Mouse (Mus musculus) E14TG2a.4 (cell line): ENCODE results near the gene Cyb5r2.

Experiments
- H3K27me3 ChIP-seq: 2 replicates; pipeline ENCODE4 v1.6.1; 2014; ENCODE audit warnings: low read length, control low read depth; ENCODE audit not compliant: insufficient read depth
- H3K36me3 ChIP-seq: 2 replicates; pipeline ENCODE4 v1.6.1; 2014; ENCODE audit warnings: low read length, control low read depth; ENCODE audit not compliant: insufficient read depth
- H3K4me1 ChIP-seq: replicated peaks from 2 replicates; pipeline ENCODE4 v1.6.1; 2014; ENCODE audit warnings: low read depth, low read length, control low read depth
- H3K4me3 ChIP-seq: replicated peaks from 2 replicates; pipeline ENCODE4 v1.5.1; 2014; ENCODE audit warnings: mild to moderate bottlenecking, low read length
- H3K9me3 ChIP-seq: 2 replicates; pipeline ENCODE4 v1.6.1; 2014; ENCODE audit warnings: low read length, control low read depth
- CTCF ChIP-seq: conservative IDR thresholded peaks from 2 replicates; pipeline ENCODE4 v1.5.1; 2014; ENCODE audit warnings: low read length
- NANOG ChIP-seq: IDR thresholded peaks from 2 replicates; pipeline ENCODE4 v1.6.1; 2014; ENCODE audit warnings: borderline replicate concordance, low read length, mixed read lengths
- POU5F1 ChIP-seq: IDR thresholded peaks from 2 replicates; pipeline ENCODE4 v1.6.1; 2014; ENCODE audit warnings: low read length, borderline replicate concordance

Gene Cyb5r2

GRCm38 (mm10) chr7:107756748-107757147 is 1.1 kb downstream of the Cyb5r2 start:
- Histone ChIP-seq H3K36me3 (no peaks in the 10 kb centered on the region), H3K27me3 (peaks cover 11% of the 10 kb centered on the region; the same call in 1 of the 2 replicates), H3K9me3 (no peaks in the 10 kb centered on the region), H3K4me3 (no peak overlapping the region), H3K4me1 (peaks cover 27% of the 10 kb centered on the region)
- TF ChIP-seq CTCF (no peak), NANOG (no peak), POU5F1 (no peak)

GRCm38 (mm10) chr7:107755905-107756304 is 1.9 kb downstream of the Cyb5r2 start:
- H3K9me3 ChIP-seq, result no peaks in the 10 kb centered on the region
- H3K4me3 ChIP-seq, result no peak overlapping the region
- H3K27me3 ChIP-seq, result peaks cover 11% of the 10 kb centered on the region; the same call in 1 of the 2 replicates
- peaks cover 36% of the 10 kb centered on the region for H3K4me1 ChIP-seq
- H3K36me3 ChIP-seq, result no peaks in the 10 kb centered on the region
- TF ChIP-seq NANOG (no peak), POU5F1 (no peak), CTCF (no peak)

DNA sequence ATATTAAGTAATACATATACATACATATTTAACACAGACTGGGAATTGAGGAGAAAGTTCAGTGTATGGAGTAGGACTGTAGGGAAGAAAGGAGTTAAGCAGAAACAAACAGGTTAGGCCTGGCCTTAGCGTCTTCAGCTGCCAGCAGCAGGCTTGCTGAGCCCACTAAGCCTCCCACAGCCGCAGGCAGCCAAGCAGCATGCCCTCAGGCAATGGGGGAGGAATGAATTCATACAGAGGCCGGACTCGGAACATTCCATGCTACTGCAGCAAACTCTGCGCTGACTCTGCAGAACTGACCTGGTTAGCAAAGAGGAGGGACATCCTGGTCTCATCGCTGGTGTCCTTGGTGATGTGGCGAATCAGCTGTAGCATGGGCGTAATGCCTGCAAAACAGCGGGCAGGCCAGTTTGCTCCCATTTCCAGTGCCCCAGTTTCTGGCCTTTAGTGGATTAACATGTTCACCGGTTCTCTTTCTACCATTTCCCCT is 5.8 kb downstream of the Cyb5r2 start:
- no peak for TF ChIP-seq CTCF
- TF ChIP-seq NANOG, result no peak
- no peak for TF ChIP-seq POU5F1
- H3K9me3 ChIP-seq, result no peaks in the 10 kb centered on the region
- peaks cover 11% of the 10 kb centered on the region; the same call in 1 of the 2 replicates for H3K27me3 ChIP-seq
- peaks cover 34% of the 10 kb centered on the region for H3K4me1 ChIP-seq
- H3K36me3 ChIP-seq, result no peaks in the 10 kb centered on the region
- H3K4me3 ChIP-seq, result no peak overlapping the region

GRCm38 (mm10) chr7:107749721-107750120 is 8.1 kb downstream of the Cyb5r2 start:
- Histone ChIP-seq H3K9me3 (no peaks in the 10 kb centered on the region), H3K36me3 (peaks cover 12% of the 10 kb centered on the region; the same call in 1 of the 2 replicates), H3K27me3 (no peaks in the 10 kb centered on the region), H3K4me3 (0 out of 2 replicates have a peak overlapping the region, but pooled peaks have one; percentile 5), H3K4me1 (peaks cover 34% of the 10 kb centered on the region)
- no peak for TF ChIP-seq NANOG
- TF ChIP-seq POU5F1, result no peak
- no peak for TF ChIP-seq CTCF

GRCm38 (mm10) chr7:107749270-107749669 is 8.6 kb downstream of the Cyb5r2 start:
- Histone ChIP-seq H3K27me3 (no peaks in the 10 kb centered on the region), H3K4me3 (no peak overlapping the region), H3K4me1 (peaks cover 34% of the 10 kb centered on the region), H3K9me3 (no peaks in the 10 kb centered on the region), H3K36me3 (peaks cover 16% of the 10 kb centered on the region)
- TF ChIP-seq CTCF (peak; percentile 75), POU5F1 (no peak)

- no peak overlapping the region for H3K4me3 ChIP-seq
- no peak for TF ChIP-seq NANOG
- peak; percentile 55 for TF ChIP-seq CTCF
- H3K4me1 ChIP-seq, result peaks cover 34% of the 10 kb centered on the region
- peaks cover 29% of the 10 kb centered on the region for H3K36me3 ChIP-seq
- no peaks in the 10 kb centered on the region for H3K27me3 ChIP-seq
- no peaks in the 10 kb centered on the region for H3K9me3 ChIP-seq
These were observed 9.9 kb downstream of the Cyb5r2 start for GRCm38 (mm10) chr7:107747954-107748353.

- Histone ChIP-seq H3K36me3 (peaks cover 32% of the 10 kb centered on the region), H3K9me3 (no peaks in the 10 kb centered on the region), H3K4me1 (peaks cover 32% of the 10 kb centered on the region), H3K4me3 (no peak overlapping the region), H3K27me3 (no peaks in the 10 kb centered on the region)
- TF ChIP-seq CTCF, result no peak
- TF ChIP-seq POU5F1, result no peak
- no peak for TF ChIP-seq NANOG
These were observed 10.4 kb downstream of the Cyb5r2 start for GRCm38 (mm10) chr7:107747476-107747875.

GRCm38 (mm10) chr7:107746036-107746435 is 11.8 kb downstream of the Cyb5r2 start:
- H3K27me3 ChIP-seq, result no peaks in the 10 kb centered on the region
- TF ChIP-seq POU5F1, result no peak
- TF ChIP-seq CTCF, result no peak
- H3K36me3 ChIP-seq, result peaks cover 35% of the 10 kb centered on the region
- no peak overlapping the region for H3K4me3 ChIP-seq
- peaks cover 19% of the 10 kb centered on the region for H3K4me1 ChIP-seq
- H3K9me3 ChIP-seq, result no peaks in the 10 kb centered on the region

DNA sequence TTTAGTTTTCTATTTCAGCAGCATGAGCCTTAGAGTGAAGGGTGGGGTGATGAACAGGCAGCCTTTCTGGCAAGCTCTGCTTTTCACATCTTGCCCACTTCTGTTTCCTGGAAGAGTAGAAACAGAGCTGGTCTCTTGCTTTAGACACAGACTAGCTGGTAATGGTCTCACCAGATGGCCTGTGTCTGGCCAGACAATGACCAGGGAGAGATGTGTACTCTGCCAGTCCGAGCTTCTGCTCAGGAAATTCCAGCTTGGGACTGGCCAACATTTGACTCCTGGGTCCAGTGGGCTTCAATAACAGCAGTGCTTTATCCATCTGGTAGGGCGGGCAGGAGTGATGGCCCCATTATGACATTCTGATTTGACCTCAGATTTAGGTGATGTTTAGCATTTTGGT is 12.7 kb downstream of the Cyb5r2 start:
- H3K36me3 ChIP-seq, result peaks cover 37% of the 10 kb centered on the region

More for the DNA sequence above, 12.7 kb downstream of the Cyb5r2 start:
- Histone ChIP-seq H3K4me1 (peaks cover 10% of the 10 kb centered on the region), H3K4me3 (no peak overlapping the region), H3K27me3 (no peaks in the 10 kb centered on the region), H3K9me3 (no peaks in the 10 kb centered on the region)
- TF ChIP-seq NANOG (no peak), POU5F1 (no peak), CTCF (no peak)
